1 mouse cellular context compared by ENCODE assay signal in the genomic region with DNA sequence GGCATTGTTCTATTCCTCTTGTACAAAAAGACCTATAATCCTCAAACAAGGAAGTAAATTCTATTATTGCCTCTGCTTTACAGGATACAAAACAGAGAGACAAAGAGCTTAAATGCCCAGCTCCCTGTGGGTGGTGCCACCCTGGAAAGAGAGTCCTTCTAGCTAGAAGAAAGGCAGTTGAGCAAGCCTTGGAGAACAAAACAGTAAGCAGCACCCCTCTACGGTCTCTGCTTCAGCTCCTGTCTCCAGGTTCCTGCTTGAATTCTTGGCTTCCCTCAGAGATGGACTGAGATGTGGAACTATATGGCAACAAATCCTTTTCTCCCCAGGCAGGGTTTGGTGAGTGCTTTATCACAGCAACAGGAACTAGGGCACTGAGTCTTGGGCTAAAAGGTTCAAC.
TF ChIP-seq lines count a peak whose summit lies in the region.

No protein-coding gene starts in this region.

TF ChIP-seq in MEL, 35 proteins besides CTCF, POLR2A, EP300 and RAD21 (continued from another document):
- no peak for TF ChIP-seq TCF12 (IDR thresholded peaks at IDR 0.05; ENCODE audit: low read depth, low read length)
- TF ChIP-seq MYB (IDR thresholded peaks at IDR 0.05; ENCODE audit: low read depth, low read length), result no peak
- no peak for TF ChIP-seq ELF1 (IDR thresholded peaks at IDR 0.05; ENCODE audit: low read depth, low read length)
- no peak for TF ChIP-seq JUND (IDR thresholded peaks at IDR 0.05; ENCODE audit: low read depth, low read length)
- TF ChIP-seq MAZ (IDR thresholded peaks at IDR 0.05; ENCODE audit: low read depth, low read length), result no peak
- TF ChIP-seq HCFC1 (IDR thresholded peaks at IDR 0.05; ENCODE audit: low read depth, low read length), result no peak
- TF ChIP-seq UBTF (IDR thresholded peaks at IDR 0.05; ENCODE audit: borderline replicate concordance, insufficient read depth, low read depth, low read length), result no peak
- no peak for TF ChIP-seq MAX (IDR thresholded peaks at IDR 0.05; ENCODE audit: low read length)
- TF ChIP-seq SIN3A (IDR thresholded peaks at IDR 0.05; ENCODE audit: low read length), result no peak
- TF ChIP-seq MYC (IDR thresholded peaks at IDR 0.05; ENCODE audit: low read depth, low read length), result no peak
- no peak for TF ChIP-seq SMC3 (IDR thresholded peaks at IDR 0.05; ENCODE audit: low read depth, low read length)
- TF ChIP-seq USF1 (IDR thresholded peaks at IDR 0.05; ENCODE audit: low read depth, low read length), result no peak
- TF ChIP-seq BHLHE40 (IDR thresholded peaks at IDR 0.05; ENCODE audit: borderline replicate concordance, low read depth, low read length), result no peak
- TF ChIP-seq POLR2AphosphoS2 (IDR thresholded peaks at IDR 0.05; ENCODE audit: low read length), result no peak
- TF ChIP-seq CHD2 (IDR thresholded peaks at IDR 0.05; ENCODE audit: low read length), result no peak
- no peak for TF ChIP-seq TAL1 (IDR thresholded peaks at IDR 0.05; ENCODE audit: low read length)
